Mouse (Mus musculus) lung, postnatal 0 days (tissue): Measurements from ENCODE around the gene Greb1.

Experiments used
- CTCF ChIP-seq: IDR thresholded peaks from 2 replicates; pipeline ENCODE4 v1.5.1; 2016; ENCODE audit warnings: antibody characterized with exemption, mild to moderate bottlenecking
- EP300 ChIP-seq: IDR thresholded peaks from 2 replicates; pipeline ENCODE4 v1.6.1; 2016; ENCODE audit warnings: antibody characterized with exemption, mild to moderate bottlenecking, control low read depth

DNA sequence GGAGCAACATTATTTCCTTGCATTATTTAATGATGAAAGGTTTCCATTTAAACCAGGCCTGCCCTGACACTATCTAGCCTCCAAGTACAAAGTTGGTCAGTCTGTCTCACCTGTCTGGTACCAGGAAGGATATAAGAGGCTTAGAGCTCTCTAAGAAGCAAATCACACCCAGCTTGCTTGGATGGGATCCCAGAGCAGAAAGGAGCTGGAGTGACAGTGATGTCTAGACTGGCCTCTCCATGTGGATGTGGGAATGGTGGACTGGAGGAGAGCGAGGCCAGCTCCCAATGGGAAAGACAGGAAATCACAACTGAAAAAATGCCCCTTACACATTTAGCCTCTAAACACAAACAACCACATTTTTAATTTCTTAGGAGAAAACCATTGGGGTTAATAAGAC, 23.0 kb upstream of the Greb1 start:
- TF ChIP-seq CTCF (no peak), EP300 (no peak)
